Mouse (Mus musculus): Measurements from ENCODE around the gene Dph2. TPM values are rescaled to one million over a fixed set of nuclear protein-coding genes. Genes with fewer than 3 reads are reported as not detected.

Gene Dph2
- polyA plus RNA-seq, 1 experiment from 2014 or later, result 21.2 TPM

DNA sequence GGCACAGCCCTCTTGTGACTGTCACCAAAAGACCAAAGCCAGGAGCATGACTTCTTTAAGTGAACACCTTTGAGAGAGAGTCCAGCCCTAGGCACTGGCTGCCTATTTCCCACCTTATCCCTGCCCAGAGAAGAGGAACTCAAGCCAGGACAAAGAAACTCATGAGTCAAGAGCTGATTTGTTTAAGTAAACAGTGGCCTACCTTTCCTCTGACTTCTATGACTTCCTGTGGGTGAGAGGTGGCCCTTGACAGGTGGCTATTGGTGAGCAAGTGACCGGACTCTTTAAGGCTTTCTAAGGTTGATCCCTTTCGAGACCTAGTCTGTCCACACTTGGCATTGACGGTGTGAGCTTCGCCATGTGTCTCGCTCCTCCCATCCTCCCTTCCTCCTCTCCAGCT is 51.0 kb downstream of the Dph2 start:
- WGBS, result 90% methylated on average over 5 of the region's 5 CpGs
- ATAC-seq (ENCODE audit: insufficient number of reproducible peaks, low FRiP score, low TSS enrichment, low read depth) (no peak), DNase-seq (ENCODE audit: low spot score) (no peak)
- no peak overlapping the region for H3K27ac ChIP-seq (replicated peaks; ENCODE audit: low read depth, low read length)
- no peaks in the 10 kb centered on the region for H3K27me3 ChIP-seq (ENCODE audit: control insufficient read depth, insufficient read depth, low read length)
- no peak overlapping the region for H3K4me2 ChIP-seq (ENCODE audit: low read depth, severe bottlenecking)
- no peaks in the 10 kb centered on the region; the same call in 1 of the 2 replicates for H3K36me3 ChIP-seq (ENCODE audit: control insufficient read depth, insufficient read depth, low read length)
- H3K9me3 ChIP-seq (ENCODE audit: control insufficient read depth, low read length), result no peaks in the 10 kb centered on the region
- no peak overlapping the region for H3K9ac ChIP-seq (ENCODE audit: low read length)
- H3K4me1 ChIP-seq (ENCODE audit: control insufficient read depth, insufficient read depth, low read length), result 0 out of 2 replicates have a peak, but pooled peaks cover 5% of the 10 kb centered on the region
- no peak overlapping the region for H3K4me3 ChIP-seq (ENCODE audit: low read depth, low read length)

DNA sequence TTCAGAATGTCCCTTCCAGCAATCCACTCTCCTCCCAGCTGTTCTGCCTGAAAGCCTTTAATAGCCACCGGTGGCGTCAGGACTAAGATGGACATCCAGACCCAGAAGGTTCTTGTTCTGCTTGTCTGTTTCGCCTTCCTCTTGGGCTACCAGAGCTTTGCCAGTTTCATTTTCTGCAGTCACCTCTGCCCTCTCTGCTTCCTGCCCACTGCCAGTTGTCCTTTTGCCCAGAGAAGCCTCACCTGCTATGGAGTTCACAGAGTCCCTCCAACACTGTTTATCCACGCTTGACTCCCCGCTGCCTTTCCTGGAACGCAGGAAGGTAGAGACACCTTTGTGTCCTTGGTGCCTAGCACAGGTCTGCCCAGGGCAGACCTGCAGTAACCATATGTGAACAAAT is 52.5 kb downstream of the Dph2 start:
- Histone ChIP-seq H3K4me2 (ENCODE audit: low read depth, severe bottlenecking) (no peak overlapping the region), H3K36me3 (ENCODE audit: control insufficient read depth, insufficient read depth, low read length) (no peaks in the 10 kb centered on the region), H3K4me3 (ENCODE audit: low read depth, low read length) (no peak overlapping the region), H3K27ac (replicated peaks; ENCODE audit: low read depth, low read length) (no peak overlapping the region), H3K4me1 (ENCODE audit: control insufficient read depth, insufficient read depth, low read length) (peaks cover 9% of the 10 kb centered on the region), H3K27me3 (ENCODE audit: control insufficient read depth, insufficient read depth, low read length) (no peaks in the 10 kb centered on the region), H3K9ac (ENCODE audit: low read length) (no peak overlapping the region), H3K9me3 (ENCODE audit: control insufficient read depth, low read length) (no peaks in the 10 kb centered on the region)
- WGBS, result 80% methylated on average over 6 of the region's 6 CpGs
- no peak for DNase-seq (ENCODE audit: low spot score)
- no peak for ATAC-seq (ENCODE audit: insufficient number of reproducible peaks, low FRiP score, low TSS enrichment, low read depth)

Other genes with a start within 250 kb of the Dph2 start
- gene Dmap1, start 209.8 kb downstream of the Dph2 start, polyA plus RNA-seq (2014; fragmentation: Nextera tagmentation; extraction: Ambion mirVana), result 90.5 and 93.2 TPM in 2 replicates
- gene Gm12845, start 167.6 kb downstream of the Dph2 start, polyA plus RNA-seq (2014; fragmentation: Nextera tagmentation; extraction: Ambion mirVana), result not detected in 2 replicates
- gene Klf17, start 126.4 kb downstream of the Dph2 start, polyA plus RNA-seq (2014; fragmentation: Nextera tagmentation; extraction: Ambion mirVana), result 0.07 TPM in 1 of 2 replicates, not detected in the other
- gene Slc6a9, start 57.5 kb downstream of the Dph2 start, polyA plus RNA-seq (2014; fragmentation: Nextera tagmentation; extraction: Ambion mirVana), result 10.1 and 11.1 TPM in 2 replicates
- 1.0 and 1.6 TPM in 2 replicates for gene Ccdc24, start 19.5 kb downstream of the Dph2 start, polyA plus RNA-seq (2014; fragmentation: Nextera tagmentation; extraction: Ambion mirVana)
- gene B4galt2, start 8.5 kb downstream of the Dph2 start, polyA plus RNA-seq (2014; fragmentation: Nextera tagmentation; extraction: Ambion mirVana), result 26.7 and 30.1 TPM in 2 replicates
- gene Atp6v0b, start 4.7 kb downstream of the Dph2 start, polyA plus RNA-seq (2014; fragmentation: Nextera tagmentation; extraction: Ambion mirVana), result 143 and 158 TPM in 2 replicates
- 41.3 and 41.7 TPM in 2 replicates for gene Ipo13, start 23.0 kb upstream of the Dph2 start, polyA plus RNA-seq (2014; fragmentation: Nextera tagmentation; extraction: Ambion mirVana)
- 11.2 and 14.2 TPM in 2 replicates for gene Artn, start 37.7 kb upstream of the Dph2 start, polyA plus RNA-seq (2014; fragmentation: Nextera tagmentation; extraction: Ambion mirVana)
- gene St3gal3, start 242.9 kb upstream of the Dph2 start, polyA plus RNA-seq (2014; fragmentation: Nextera tagmentation; extraction: Ambion mirVana), result 6.3 and 7.3 TPM in 2 replicates

All from limb, embryonic 11.5 days (tissue).